Mouse (Mus musculus): Measurements from ENCODE around the gene Acadsb. TPM values are rescaled to one million over a fixed set of nuclear protein-coding genes. Genes with fewer than 3 reads are reported as not detected.

Acadsb gene
- total RNA-seq, 2 experiments from 2014 or later, result 93.3 to 99.4 TPM

DNA sequence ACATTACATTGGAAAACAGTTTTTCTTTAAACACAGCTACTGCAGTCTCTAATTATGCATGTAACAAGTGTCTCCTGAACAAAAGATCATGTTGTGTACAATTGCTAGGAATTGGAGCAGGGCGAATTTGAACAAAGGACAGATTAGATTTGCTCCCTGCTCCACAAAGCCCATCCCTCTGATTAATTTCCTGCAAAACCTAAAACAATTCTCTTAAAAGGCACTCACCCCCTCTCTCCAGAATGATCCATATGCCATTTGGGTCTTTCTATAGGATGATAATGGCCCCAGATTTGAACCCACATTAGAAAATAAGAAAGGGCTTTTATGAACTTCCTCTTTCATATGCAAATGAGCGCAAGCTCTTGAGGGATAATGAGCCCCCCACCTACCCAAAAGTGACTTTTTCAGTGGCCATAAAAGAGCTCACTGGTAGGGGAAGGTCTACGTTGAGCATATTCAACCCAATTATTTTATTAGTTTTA lies 54.8 kb downstream of the Acadsb start:
- no peak for DNase-seq (ENCODE audit: low spot score in 2 of 2)

DNA sequence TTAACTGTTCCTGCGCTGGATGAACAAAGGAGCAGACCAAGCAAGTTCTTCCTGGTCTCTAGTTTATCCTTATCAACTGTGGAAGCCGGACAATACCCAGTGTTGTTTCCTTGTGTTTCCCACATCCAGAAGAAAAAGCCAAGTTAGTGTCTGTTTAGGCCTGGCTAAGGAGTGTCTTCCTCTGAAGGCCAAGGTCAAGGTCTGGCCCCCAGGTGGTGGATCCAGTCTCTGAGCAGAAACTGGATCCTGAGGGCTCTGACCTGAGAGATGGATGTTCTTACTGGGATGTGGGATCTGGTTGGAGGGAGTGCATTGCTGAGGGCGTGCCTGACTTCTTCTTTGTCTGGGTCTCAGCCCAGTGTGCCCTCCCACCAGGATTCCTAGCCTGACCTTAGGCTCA lies 55.3 kb downstream of the Acadsb start:
- no peak for DNase-seq (ENCODE audit: low spot score in 2 of 2)

- no peak for DNase-seq (ENCODE audit: low spot score in 2 of 2)
Observed at GRCm38 (mm10) chr7:131467312-131467711, 56.9 kb downstream of the Acadsb start.

DNA sequence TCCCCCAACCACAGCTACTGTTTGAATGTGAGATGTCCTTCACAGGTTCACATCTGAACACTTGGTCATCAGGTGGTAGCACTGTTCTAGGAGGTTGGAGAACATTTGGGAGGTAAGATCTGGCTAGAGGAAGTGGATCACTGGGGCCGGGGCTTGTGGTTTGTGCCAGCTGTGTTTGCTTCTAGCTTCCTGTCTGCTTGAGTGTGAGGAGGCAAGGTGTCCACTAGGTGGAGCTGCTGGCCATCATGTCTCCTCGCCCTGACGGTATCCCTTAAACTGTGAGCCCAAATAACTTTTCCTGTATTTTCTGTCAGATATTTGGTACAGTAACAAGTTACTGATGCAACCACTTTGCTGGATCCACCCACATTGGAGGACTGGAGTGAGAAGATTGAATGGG lies 59.1 kb downstream of the Acadsb start:
- no peak for DNase-seq (ENCODE audit: low spot score in 2 of 2)

GRCm38 (mm10) chr7:131471551-131471950 lies 61.1 kb downstream of the Acadsb start:
- no peak for DNase-seq (ENCODE audit: low spot score in 2 of 2)

GRCm38 (mm10) chr7:131477140-131477539 lies 66.7 kb downstream of the Acadsb start:
- DNase-seq (ENCODE audit: low spot score in 2 of 2), result no peak

- DNase-seq (ENCODE audit: low spot score in 2 of 2), result no peak
Observed at GRCm38 (mm10) chr7:131478403-131478802, 68.0 kb downstream of the Acadsb start.

Other genes starting within 250 kb of the Acadsb start
- not detected for gene 5430419D17Rik, start 236.2 kb upstream of the Acadsb start, total RNA-seq (2021)
- gene Cuzd1, start 88.3 kb upstream of the Acadsb start, total RNA-seq (2021), result not detected
- not detected for gene Fam24b, start 81.1 kb upstream of the Acadsb start, total RNA-seq (2021)
- gene Fam24a, start 76.7 kb upstream of the Acadsb start, total RNA-seq (2021), result not detected
- 10 to 100 TPM; 29.0 to 29.1 TPM for gene 2310057M21Rik, start 47.8 kb upstream of the Acadsb start, total RNA-seq (2021)
- gene Pstk, start 39.5 kb upstream of the Acadsb start, total RNA-seq (2021), result 10 to 100 TPM; 45.6 to 57.6 TPM
- gene Ikzf5, start 80 bp upstream of the Acadsb start, total RNA-seq (2021), result 10 to 100 TPM; 43.5 to 49.9 TPM
- gene Hmx3, start 132.3 kb downstream of the Acadsb start, total RNA-seq (2021), result not detected
- not detected for gene Hmx2, start 138.2 kb downstream of the Acadsb start, total RNA-seq (2021)
- 10 to 100 TPM; 65.5 to 71.7 TPM for gene Bub3, start 149.6 kb downstream of the Acadsb start, total RNA-seq (2021)